Mouse (Mus musculus): Measurements from ENCODE around the gene 2310011J03Rik.

GRCm38 (mm10) chr10:80322811-80323211 is 2.5 kb upstream of the 2310011J03Rik start:
- TF ChIP-seq POLR2A (IDR thresholded peaks at IDR 0.05; ENCODE audit: low read depth, low read length): no peak
- TF ChIP-seq CTCF (conservative IDR thresholded peaks at IDR 0.05; ENCODE audit: insufficient read depth, insufficient read length, low read depth, low read length): peak; percentile 14; the same call in 1 of the 2 replicates
